Mouse (Mus musculus): ENCODE measurements around the gene 2810006K23Rik. TPM values are rescaled to one million over a fixed set of nuclear protein-coding genes. Genes with fewer than 3 reads are reported as not detected.

2810006K23Rik gene
- polyA plus RNA-seq, 1 experiment from 2014 or later, result 10.6 TPM

DNA sequence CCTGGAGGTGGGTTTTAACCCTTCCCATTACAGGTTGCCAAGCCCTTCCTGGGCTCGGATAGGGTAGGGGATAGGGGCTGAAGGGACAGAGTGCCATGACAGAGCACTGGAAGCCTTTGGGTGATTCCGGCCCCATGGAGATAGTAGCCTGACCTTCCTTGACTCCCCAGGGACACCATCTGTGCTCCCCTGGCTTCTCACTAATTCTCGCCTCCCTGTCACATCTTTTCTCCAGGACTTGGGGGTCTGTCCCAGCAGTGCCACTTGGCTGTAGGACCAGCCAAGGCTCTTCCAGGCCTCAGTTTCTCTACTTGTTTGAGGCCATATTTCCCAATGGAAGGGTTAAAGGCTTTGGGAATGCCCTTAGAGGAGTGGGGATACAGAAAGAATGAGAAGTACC is 23.7 kb downstream of the 2810006K23Rik start:
- H3K9me3 ChIP-seq (ENCODE audit: control insufficient read depth, low read length), result no peaks in the 10 kb centered on the region
- peaks cover 21% of the 10 kb centered on the region for H3K4me1 ChIP-seq (ENCODE audit: control insufficient read depth, insufficient read depth, low read length)
- H3K4me2 ChIP-seq (ENCODE audit: low read length), result peak overlapping the region; percentile 87
- H3K27me3 ChIP-seq (ENCODE audit: control insufficient read depth, insufficient read depth, low read length), result no peaks in the 10 kb centered on the region
- H3K9ac ChIP-seq (replicated peaks; ENCODE audit: low read length), result peak overlapping the region; percentile 97
- DNase-seq, result no peak
- peak overlapping the region; percentile 90 for H3K4me3 ChIP-seq (replicated peaks; ENCODE audit: low read depth, low read length)
- H3K27ac ChIP-seq (replicated peaks; ENCODE audit: low read depth, low read length), result peak overlapping the region; percentile 97
- ATAC-seq (ENCODE audit: low FRiP score, low TSS enrichment), result peak; percentile 5; the same call in 1 of the 2 replicates
- 17% methylated on average over 3 of the region's 3 CpGs for WGBS
- peaks cover 31% of the 10 kb centered on the region for H3K36me3 ChIP-seq (ENCODE audit: control insufficient read depth, insufficient read depth, low read length)

GRCm38 (mm10) chr5:124352141-124352920 is 24.4 kb downstream of the 2810006K23Rik start:
- under 1% methylated on average over 30 of the region's 30 CpGs for WGBS
- Histone ChIP-seq H3K4me3 (replicated peaks; ENCODE audit: low read depth, low read length) (peak overlapping the region; percentile 90), H3K36me3 (ENCODE audit: control insufficient read depth, insufficient read depth, low read length) (peaks cover 24% of the 10 kb centered on the region), H3K9me3 (ENCODE audit: control insufficient read depth, low read length) (no peaks in the 10 kb centered on the region), H3K4me2 (ENCODE audit: low read length) (peak overlapping the region; percentile 87), H3K9ac (replicated peaks; ENCODE audit: low read length) (peak overlapping the region; percentile 97), H3K27me3 (ENCODE audit: control insufficient read depth, insufficient read depth, low read length) (no peaks in the 10 kb centered on the region), H3K27ac (replicated peaks; ENCODE audit: low read depth, low read length) (peak overlapping the region; percentile 97), H3K4me1 (ENCODE audit: control insufficient read depth, insufficient read depth, low read length) (peaks cover 21% of the 10 kb centered on the region)
- peak; percentile 89 for ATAC-seq (ENCODE audit: low FRiP score, low TSS enrichment)
- peak; percentile 93 for DNase-seq

DNA sequence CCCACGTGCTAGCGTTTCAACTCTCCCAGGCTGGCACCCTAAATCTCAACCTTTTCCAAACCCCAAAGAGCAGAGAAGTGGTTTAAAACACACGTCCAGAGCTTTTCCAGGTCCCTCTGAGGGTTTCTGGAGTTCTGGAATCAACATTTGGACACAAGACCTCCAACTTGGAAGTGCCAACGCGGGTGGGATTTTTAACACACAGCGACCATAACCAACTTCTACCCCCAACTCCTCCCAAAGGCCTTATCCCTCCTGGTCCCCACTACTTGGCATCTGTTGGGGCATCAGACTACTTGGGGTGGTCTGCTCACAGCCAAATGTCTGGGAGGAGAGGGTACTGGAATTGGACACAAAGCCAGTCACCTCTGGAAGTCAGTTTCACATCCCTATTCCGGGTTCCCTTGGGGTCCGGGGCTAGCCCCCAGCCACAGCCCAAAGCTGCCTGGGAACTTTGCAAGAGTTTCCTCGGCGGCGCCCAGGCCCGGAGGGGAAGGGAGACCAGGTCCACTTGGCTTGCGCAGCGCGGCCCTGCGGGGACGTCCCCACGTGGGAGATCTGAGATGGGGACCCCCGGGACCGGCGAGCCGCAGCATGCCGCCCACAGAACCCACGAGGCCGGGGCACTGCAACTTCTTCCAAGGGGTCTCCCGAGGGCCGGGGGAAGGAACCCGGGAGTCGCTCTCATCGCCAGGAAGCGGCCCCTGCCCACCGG is 25.3 kb downstream of the 2810006K23Rik start:
- peak overlapping the region; percentile 90 for H3K4me3 ChIP-seq (replicated peaks; ENCODE audit: low read depth, low read length)
- under 1% methylated on average over 32 of the region's 32 CpGs for WGBS
- DNase-seq (peak; percentile 65), ATAC-seq (ENCODE audit: low FRiP score, low TSS enrichment) (no peak)
- peak overlapping the region; percentile 97 for H3K27ac ChIP-seq (replicated peaks; ENCODE audit: low read depth, low read length)
- no peaks in the 10 kb centered on the region for H3K27me3 ChIP-seq (ENCODE audit: control insufficient read depth, insufficient read depth, low read length)
- H3K9me3 ChIP-seq (ENCODE audit: control insufficient read depth, low read length), result no peaks in the 10 kb centered on the region
- peaks cover 18% of the 10 kb centered on the region for H3K36me3 ChIP-seq (ENCODE audit: control insufficient read depth, insufficient read depth, low read length)
- peak overlapping the region; percentile 97 for H3K9ac ChIP-seq (replicated peaks; ENCODE audit: low read length)
- peak overlapping the region; percentile 87 for H3K4me2 ChIP-seq (ENCODE audit: low read length)
- H3K4me1 ChIP-seq (ENCODE audit: control insufficient read depth, insufficient read depth, low read length), result peaks cover 21% of the 10 kb centered on the region

DNA sequence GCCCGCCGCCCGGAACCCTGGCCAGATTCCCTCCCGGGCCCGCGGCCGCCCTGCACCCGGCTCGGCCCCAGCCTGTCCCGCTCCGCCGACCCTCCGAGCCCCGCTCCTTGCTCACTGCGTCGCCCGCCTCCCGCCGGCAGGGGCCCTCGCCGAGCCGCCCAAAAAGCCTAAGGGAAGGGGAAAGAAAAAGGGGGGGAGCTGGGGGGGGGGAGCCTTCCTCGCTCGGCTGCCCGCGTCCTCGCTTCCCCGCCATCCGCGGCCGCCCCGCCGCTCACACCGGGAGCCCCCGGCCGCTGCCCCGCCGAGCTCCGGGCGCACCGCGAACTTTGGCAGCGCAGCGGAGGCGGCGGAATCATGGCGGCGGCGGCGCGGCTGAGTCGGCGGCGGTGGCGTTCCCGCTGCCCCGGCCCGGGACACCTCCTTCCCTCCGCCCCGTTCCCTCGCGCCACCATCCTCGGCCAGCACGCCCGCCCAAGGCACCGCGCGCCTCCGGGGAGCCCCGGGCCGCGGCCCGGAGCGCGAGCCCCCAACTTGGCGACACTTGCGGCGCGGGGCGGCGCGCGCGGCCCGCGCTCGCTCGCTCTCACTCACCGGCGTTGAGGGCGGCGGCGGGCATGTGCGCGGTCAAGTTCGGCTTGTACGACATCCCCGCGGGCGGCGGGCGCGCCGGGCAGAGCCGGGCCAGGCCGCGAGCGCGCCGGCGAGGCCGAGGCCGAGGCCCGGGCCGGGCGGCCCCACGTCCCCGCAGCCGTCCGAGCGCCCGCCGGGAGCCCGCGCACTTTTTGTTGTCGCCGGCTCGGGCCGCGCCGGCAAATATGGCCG is 26.0 kb downstream of the 2810006K23Rik start:
- ATAC-seq (ENCODE audit: low FRiP score, low TSS enrichment) (peak; percentile 5; the same call in 1 of the 2 replicates), DNase-seq (peak; percentile 79)
- no peaks in the 10 kb centered on the region for H3K27me3 ChIP-seq (ENCODE audit: control insufficient read depth, insufficient read depth, low read length)
- peak overlapping the region; percentile 87 for H3K4me2 ChIP-seq (ENCODE audit: low read length)
- no peaks in the 10 kb centered on the region for H3K9me3 ChIP-seq (ENCODE audit: control insufficient read depth, low read length)
- peaks cover 21% of the 10 kb centered on the region for H3K4me1 ChIP-seq (ENCODE audit: control insufficient read depth, insufficient read depth, low read length)
- H3K27ac ChIP-seq (replicated peaks; ENCODE audit: low read depth, low read length), result peak overlapping the region; percentile 97
- WGBS, result under 1% methylated on average over 94 of the region's 132 CpGs
- peak overlapping the region; percentile 90 for H3K4me3 ChIP-seq (replicated peaks; ENCODE audit: low read depth, low read length)
- peak overlapping the region; percentile 97 for H3K9ac ChIP-seq (replicated peaks; ENCODE audit: low read length)
- H3K36me3 ChIP-seq (ENCODE audit: control insufficient read depth, insufficient read depth, low read length), result peaks cover 11% of the 10 kb centered on the region

GRCm38 (mm10) chr5:124354574-124355424 is 26.9 kb downstream of the 2810006K23Rik start:
- H3K4me3 ChIP-seq (replicated peaks; ENCODE audit: low read depth, low read length), result peak overlapping the region; percentile 90
- H3K9ac ChIP-seq (replicated peaks; ENCODE audit: low read length), result peak overlapping the region; percentile 97
- H3K36me3 ChIP-seq (ENCODE audit: control insufficient read depth, insufficient read depth, low read length), result peaks cover 2% of the 10 kb centered on the region; the same call in 1 of the 2 replicates
- peak overlapping the region; percentile 57 for H3K4me2 ChIP-seq (ENCODE audit: low read length)
- DNase-seq (peak; percentile 79), ATAC-seq (ENCODE audit: low FRiP score, low TSS enrichment) (peak; percentile 31)
- no peaks in the 10 kb centered on the region for H3K27me3 ChIP-seq (ENCODE audit: control insufficient read depth, insufficient read depth, low read length)
- H3K4me1 ChIP-seq (ENCODE audit: control insufficient read depth, insufficient read depth, low read length), result peaks cover 20% of the 10 kb centered on the region
- peak overlapping the region; percentile 97 for H3K27ac ChIP-seq (replicated peaks; ENCODE audit: low read depth, low read length)
- no peaks in the 10 kb centered on the region for H3K9me3 ChIP-seq (ENCODE audit: control insufficient read depth, low read length)
- WGBS, result under 1% methylated on average over 35 of the region's 60 CpGs

- peak overlapping the region; percentile 97; the same call in 1 of the 2 replicates for H3K9ac ChIP-seq (replicated peaks; ENCODE audit: low read length)
- H3K27me3 ChIP-seq (ENCODE audit: control insufficient read depth, insufficient read depth, low read length), result no peaks in the 10 kb centered on the region
- H3K4me1 ChIP-seq (ENCODE audit: control insufficient read depth, insufficient read depth, low read length), result peaks cover 14% of the 10 kb centered on the region
- 1% methylated on average over 12 of the region's 12 CpGs for WGBS
- no peaks in the 10 kb centered on the region for H3K36me3 ChIP-seq (ENCODE audit: control insufficient read depth, insufficient read depth, low read length)
- H3K4me2 ChIP-seq (ENCODE audit: low read length), result peak overlapping the region; percentile 57
- 0 out of 2 replicates have a peak overlapping the region, but pooled peaks have one; percentile 97 for H3K27ac ChIP-seq (replicated peaks; ENCODE audit: low read depth, low read length)
- ATAC-seq (ENCODE audit: low FRiP score, low TSS enrichment) (no peak), DNase-seq (peak; percentile 15)
- H3K9me3 ChIP-seq (ENCODE audit: control insufficient read depth, low read length), result no peaks in the 10 kb centered on the region
- peak overlapping the region; percentile 90 for H3K4me3 ChIP-seq (replicated peaks; ENCODE audit: low read depth, low read length)
These were observed 27.6 kb downstream of the 2810006K23Rik start for GRCm38 (mm10) chr5:124355425-124355959.

DNA sequence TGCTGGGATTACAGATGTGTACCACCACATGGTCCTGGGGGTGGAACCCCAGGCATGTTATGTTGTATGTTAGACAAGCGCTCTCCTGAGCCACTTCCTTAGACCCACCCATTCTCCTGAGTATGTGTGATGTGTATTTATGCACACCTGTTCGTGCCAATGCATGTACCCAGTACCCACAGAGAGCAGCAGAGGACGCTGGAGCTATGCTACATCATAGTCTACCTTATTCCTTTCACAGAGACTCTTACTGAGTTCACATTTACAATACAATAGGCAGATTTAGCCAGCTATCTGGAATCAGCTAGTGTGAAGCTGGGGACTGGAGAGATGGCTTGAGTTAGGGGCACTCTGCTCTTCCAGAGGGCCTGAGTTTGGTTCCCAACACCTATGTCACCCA is 28.8 kb downstream of the 2810006K23Rik start:
- Histone ChIP-seq H3K4me3 (replicated peaks; ENCODE audit: low read depth, low read length) (no peak overlapping the region), H3K27ac (replicated peaks; ENCODE audit: low read depth, low read length) (no peak overlapping the region), H3K36me3 (ENCODE audit: control insufficient read depth, insufficient read depth, low read length) (no peaks in the 10 kb centered on the region), H3K9me3 (ENCODE audit: control insufficient read depth, low read length) (no peaks in the 10 kb centered on the region), H3K4me2 (ENCODE audit: low read length) (no peak overlapping the region), H3K27me3 (ENCODE audit: control insufficient read depth, insufficient read depth, low read length) (no peaks in the 10 kb centered on the region), H3K9ac (replicated peaks; ENCODE audit: low read length) (no peak overlapping the region), H3K4me1 (ENCODE audit: control insufficient read depth, insufficient read depth, low read length) (peaks cover 3% of the 10 kb centered on the region)
- 38% methylated on average over 3 of the region's 3 CpGs for WGBS
- DNase-seq, result no peak
- ATAC-seq (ENCODE audit: low FRiP score, low TSS enrichment), result no peak
